Mouse (Mus musculus) kidney, adult 18-20 months (tissue): ENCODE results near the gene Ctnnd2.
A peak's percentile ranks its signal among the peaks of the same experiment; 100 is the strongest.
"Not testable (repeated sequence)": the region's sequence is repeated elsewhere in the genome, so short reads cannot be mapped to it uniquely, and the experiment has no call there.

Experiments used
- DNase-seq: peaks from one replicate; pipeline ENCODE4 v3.0.0; 2021

Gene Ctnnd2

GRCm38 (mm10) chr15:30172391-30173281 is at the start of gene Ctnnd2:
TSS of gene Ctnnd2 (plus strand) at chr15:30172593.
- peak; percentile 13 for DNase-seq

- DNase-seq: no peak
Observed at GRCm38 (mm10) chr15:30130705-30131104, 41.7 kb upstream of the Ctnnd2 start.

GRCm38 (mm10) chr15:30139626-30140025 is 32.8 kb upstream of the Ctnnd2 start:
- not testable (repeated sequence) for DNase-seq

- DNase-seq: no peak
Observed at GRCm38 (mm10) chr15:30145413-30145812, 27.0 kb upstream of the Ctnnd2 start.

GRCm38 (mm10) chr15:30152176-30152575 is 20.2 kb upstream of the Ctnnd2 start:
- DNase-seq: no peak

GRCm38 (mm10) chr15:30157975-30158374 is 14.4 kb upstream of the Ctnnd2 start:
- no peak for DNase-seq

- DNase-seq: no peak
Observed at GRCm38 (mm10) chr15:30170031-30170430, 2.4 kb upstream of the Ctnnd2 start.

- DNase-seq: no peak
Observed at GRCm38 (mm10) chr15:30171493-30172195, 749 bp upstream of the Ctnnd2 start.

GRCm38 (mm10) chr15:30173370-30173941 is 1.1 kb downstream of the Ctnnd2 start:
- no peak for DNase-seq

GRCm38 (mm10) chr15:30174321-30174720 is 1.9 kb downstream of the Ctnnd2 start:
- DNase-seq: no peak

GRCm38 (mm10) chr15:30184020-30184419 is 11.6 kb downstream of the Ctnnd2 start:
- no peak for DNase-seq

- DNase-seq: no peak
Observed at GRCm38 (mm10) chr15:30190872-30191271, 18.5 kb downstream of the Ctnnd2 start.

- no peak for DNase-seq
Observed at GRCm38 (mm10) chr15:30191931-30192668, 19.7 kb downstream of the Ctnnd2 start.

- DNase-seq: no peak
Observed at GRCm38 (mm10) chr15:30198429-30198828, 26.0 kb downstream of the Ctnnd2 start.

GRCm38 (mm10) chr15:30199785-30200184 is 27.4 kb downstream of the Ctnnd2 start:
- DNase-seq: no peak

GRCm38 (mm10) chr15:30201211-30201610 is 28.8 kb downstream of the Ctnnd2 start:
- DNase-seq: no peak

GRCm38 (mm10) chr15:30201617-30202016 is 29.2 kb downstream of the Ctnnd2 start:
- no peak for DNase-seq

GRCm38 (mm10) chr15:30212746-30213145 is 40.4 kb downstream of the Ctnnd2 start:
- no peak for DNase-seq

- no peak for DNase-seq
Observed at GRCm38 (mm10) chr15:30215871-30216270, 43.5 kb downstream of the Ctnnd2 start.

GRCm38 (mm10) chr15:30229112-30229511 is 56.7 kb downstream of the Ctnnd2 start:
- DNase-seq: no peak

- DNase-seq: no peak
Observed at GRCm38 (mm10) chr15:30235210-30236034, 63.0 kb downstream of the Ctnnd2 start.

GRCm38 (mm10) chr15:30240881-30241280 is 68.5 kb downstream of the Ctnnd2 start:
- DNase-seq: no peak
